Mouse (Mus musculus) MEL (cell line): ENCODE measurements at regions not wholly inside any gene's neighbourhood (a gene's known extent, or its start where the extent isn't known, plus 50 kb on each side); places are given as distances from the start of the nearest gene placed in this dataset.

Experiments
- DNase-seq: peaks from one replicate; pipeline ENCODE4 v3.0.0; 2011; ENCODE audit warnings: low read depth, low spot score
- H3K27ac ChIP-seq: 2 replicates; pipeline ENCODE4 v1.5.1; 2012; ENCODE audit warnings: low read depth, mild to moderate bottlenecking, control low read depth, low read length, moderate library complexity; ENCODE audit not compliant: control insufficient read depth
- H3K27me3 ChIP-seq, 2 experiments: fragments of 150-350 bp in 1 of 2; sonication (generic) in 1 of 2; 2 replicates each; pipeline ENCODE4 v1.6.1; 2012; ENCODE audit warnings: low read length in 2 of 2, mild to moderate bottlenecking in 2 of 2, improper control_type of control experiment in 1 of 2, moderate library complexity in 1 of 2; ENCODE audit not compliant: insufficient read depth in 2 of 2, control insufficient read depth in 1 of 2
- H3K36me3 ChIP-seq, 2 experiments: 2 replicates each; pipeline ENCODE4 v1.6.1; 2012 to 2014; ENCODE audit warnings: low read length in 2 of 2, improper control_type of control experiment in 1 of 2, inconsistent platforms in 1 of 2, mild to moderate bottlenecking in 1 of 2; ENCODE audit not compliant: insufficient read depth in 2 of 2, control insufficient read depth in 1 of 2
- H3K4me1 ChIP-seq, 2 experiments: fragments of 150-350 bp in 1 of 2; sonication (generic) in 1 of 2; 2 replicates each; pipeline ENCODE4 v1.6.1; 2012; ENCODE audit warnings: low read length in 2 of 2, improper control_type of control experiment in 1 of 2, mild to moderate bottlenecking in 1 of 2; ENCODE audit not compliant: insufficient read depth in 2 of 2, control insufficient read depth in 1 of 2
- H3K4me3 ChIP-seq, 2 experiments: fragments of 150-350 bp in 1 of 2; sonication (generic) in 1 of 2; 2 replicates each; pipeline ENCODE4 v1.5.1; 2012; ENCODE audit warnings: low read depth in 2 of 2, low read length in 2 of 2, mild to moderate bottlenecking in 2 of 2, moderate library complexity in 2 of 2, control low read depth in 1 of 2, improper control_type of control experiment in 1 of 2; ENCODE audit not compliant: control insufficient read depth in 1 of 2, insufficient read depth in 1 of 2
- H3K79me2 ChIP-seq: 2 replicates; pipeline ENCODE4 v1.6.1; 2012; ENCODE audit warnings: mild to moderate bottlenecking, low read length, moderate library complexity; ENCODE audit not compliant: control insufficient read depth, poor library complexity, insufficient read depth
- H3K9ac ChIP-seq: 2 replicates; pipeline ENCODE4 v1.6.1; 2012; ENCODE audit warnings: low read depth, mild to moderate bottlenecking, control low read depth, low read length, moderate library complexity; ENCODE audit not compliant: control insufficient read depth, poor library complexity, severe bottlenecking
- H3K9me3 ChIP-seq: fragments of 150-350 bp; sonication (generic); replicated peaks from 2 replicates; pipeline ENCODE4 v1.6.1; 2012; ENCODE audit warnings: mild to moderate bottlenecking, low read length, improper control_type of control experiment, moderate library complexity; ENCODE audit not compliant: insufficient read depth
- BHLHE40 ChIP-seq: IDR thresholded peaks from 2 replicates; pipeline ENCODE4 v1.6.1; 2012; ENCODE audit warnings: low read depth, mild to moderate bottlenecking, inconsistent platforms, low read length, improper control_type of control experiment, borderline replicate concordance
- CHD1 ChIP-seq: IDR thresholded peaks from 2 replicates; pipeline ENCODE4 v1.6.1; 2012; ENCODE audit warnings: low read depth, mild to moderate bottlenecking, inconsistent platforms, low read length, improper control_type of control experiment
- CHD2 ChIP-seq: IDR thresholded peaks from 2 replicates; pipeline ENCODE4 v1.6.1; 2011; ENCODE audit warnings: low read length, improper control_type of control experiment
- CTCF ChIP-seq, 3 experiments: IDR thresholded peaks in 2 of 3; conservative IDR thresholded peaks in 1 of 3; 2 replicates each; pipeline ENCODE4 v1.5.1; 2011 to 2012; ENCODE audit warnings: low read length in 3 of 3, low read depth in 2 of 3, mild to moderate bottlenecking in 2 of 3, improper control_type of control experiment in 1 of 3, inconsistent platforms in 1 of 3, mixed read lengths in 1 of 3, moderate library complexity in 1 of 3; ENCODE audit not compliant: control insufficient read depth in 1 of 3, insufficient read depth in 1 of 3, poor library complexity in 1 of 3, severe bottlenecking in 1 of 3
- E2F4 ChIP-seq: IDR thresholded peaks from 2 replicates; pipeline ENCODE4 v1.6.1; 2011; ENCODE audit warnings: low read depth, low read length, improper control_type of control experiment, borderline replicate concordance
- EP300 ChIP-seq, 2 experiments: IDR thresholded peaks; 2 replicates each; pipeline ENCODE4 v1.6.1; 2011; ENCODE audit warnings: improper control_type of control experiment in 2 of 2, low read length in 2 of 2, low read depth in 1 of 2, mild to moderate bottlenecking in 1 of 2
- ETS1 ChIP-seq: IDR thresholded peaks from 2 replicates; pipeline ENCODE4 v1.6.1; 2012; ENCODE audit warnings: low read depth, mild to moderate bottlenecking, inconsistent platforms, low read length, improper control_type of control experiment, moderate library complexity
- HCFC1 ChIP-seq: IDR thresholded peaks from 2 replicates; pipeline ENCODE4 v1.6.1; 2012; ENCODE audit warnings: low read depth, mild to moderate bottlenecking, inconsistent platforms, low read length, improper control_type of control experiment, moderate library complexity
- KAT2A ChIP-seq: conservative IDR thresholded peaks from 2 replicates; pipeline ENCODE4 v1.6.1; 2012; ENCODE audit warnings: low read depth, low read length, improper control_type of control experiment, inconsistent platforms
- MAFK ChIP-seq: IDR thresholded peaks from 2 replicates; pipeline ENCODE4 v1.6.1; 2011; ENCODE audit warnings: low read depth, mild to moderate bottlenecking, low read length, improper control_type of control experiment, borderline replicate concordance
- MAX ChIP-seq: IDR thresholded peaks from 2 replicates; pipeline ENCODE4 v1.6.1; 2011; ENCODE audit warnings: low read length, improper control_type of control experiment
- MAZ ChIP-seq: IDR thresholded peaks from 2 replicates; pipeline ENCODE4 v1.6.1; 2012; ENCODE audit warnings: low read depth, mild to moderate bottlenecking, inconsistent platforms, low read length, improper control_type of control experiment
- MEF2A ChIP-seq: IDR thresholded peaks from 2 replicates; pipeline ENCODE4 v1.6.1; 2014; ENCODE audit warnings: low read depth, mild to moderate bottlenecking, inconsistent platforms, low read length, improper control_type of control experiment; ENCODE audit not compliant: poor library complexity, insufficient replicate concordance, severe bottlenecking; ENCODE audit errors: extremely low read depth
- MYC ChIP-seq: IDR thresholded peaks from 2 replicates; pipeline ENCODE4 v1.6.1; 2011; ENCODE audit warnings: low read depth, mild to moderate bottlenecking, low read length, improper control_type of control experiment, moderate library complexity
- NRF1 ChIP-seq: IDR thresholded peaks from 2 replicates; pipeline ENCODE4 v1.6.1; 2014; ENCODE audit warnings: low read depth, mild to moderate bottlenecking, inconsistent platforms, low read length, improper control_type of control experiment, moderate library complexity; ENCODE audit not compliant: poor library complexity, insufficient read depth, severe bottlenecking
- POLR2A ChIP-seq, 2 experiments: IDR thresholded peaks; 2 replicates each; pipeline ENCODE4 v1.6.1; 2011 to 2012; ENCODE audit warnings: low read length in 2 of 2, mild to moderate bottlenecking in 2 of 2, control low read depth in 1 of 2, improper control_type of control experiment in 1 of 2, low read depth in 1 of 2, moderate library complexity in 1 of 2; ENCODE audit not compliant: control insufficient read depth in 1 of 2, insufficient read depth in 1 of 2, poor library complexity in 1 of 2
- RAD21 ChIP-seq: IDR thresholded peaks from 2 replicates; pipeline ENCODE4 v1.6.1; 2011; ENCODE audit warnings: mild to moderate bottlenecking, low read depth, low read length, improper control_type of control experiment
- SIN3A ChIP-seq: IDR thresholded peaks from 2 replicates; pipeline ENCODE4 v1.6.1; 2012; ENCODE audit warnings: low read length, improper control_type of control experiment, inconsistent platforms
- SMC3 ChIP-seq: IDR thresholded peaks from 2 replicates; pipeline ENCODE4 v1.6.1; 2011; ENCODE audit warnings: low read depth, low read length, improper control_type of control experiment
- TCF12 ChIP-seq: IDR thresholded peaks from 2 replicates; pipeline ENCODE4 v1.6.1; 2014; ENCODE audit warnings: low read depth, mild to moderate bottlenecking, inconsistent platforms, low read length, improper control_type of control experiment, moderate library complexity
- USF1 ChIP-seq: IDR thresholded peaks from 2 replicates; pipeline ENCODE4 v1.6.1; 2014; ENCODE audit warnings: low read depth, mild to moderate bottlenecking, inconsistent platforms, low read length, improper control_type of control experiment, moderate library complexity
- ZC3H11A ChIP-seq: IDR thresholded peaks from 2 replicates; pipeline ENCODE4 v1.6.1; 2012; ENCODE audit warnings: low read depth, mild to moderate bottlenecking, inconsistent platforms, low read length, improper control_type of control experiment
- ZKSCAN1 ChIP-seq: IDR thresholded peaks from 2 replicates; pipeline ENCODE4 v1.6.1; 2012; ENCODE audit warnings: low read depth, mild to moderate bottlenecking, inconsistent platforms, low read length, improper control_type of control experiment, moderate library complexity

DNA sequence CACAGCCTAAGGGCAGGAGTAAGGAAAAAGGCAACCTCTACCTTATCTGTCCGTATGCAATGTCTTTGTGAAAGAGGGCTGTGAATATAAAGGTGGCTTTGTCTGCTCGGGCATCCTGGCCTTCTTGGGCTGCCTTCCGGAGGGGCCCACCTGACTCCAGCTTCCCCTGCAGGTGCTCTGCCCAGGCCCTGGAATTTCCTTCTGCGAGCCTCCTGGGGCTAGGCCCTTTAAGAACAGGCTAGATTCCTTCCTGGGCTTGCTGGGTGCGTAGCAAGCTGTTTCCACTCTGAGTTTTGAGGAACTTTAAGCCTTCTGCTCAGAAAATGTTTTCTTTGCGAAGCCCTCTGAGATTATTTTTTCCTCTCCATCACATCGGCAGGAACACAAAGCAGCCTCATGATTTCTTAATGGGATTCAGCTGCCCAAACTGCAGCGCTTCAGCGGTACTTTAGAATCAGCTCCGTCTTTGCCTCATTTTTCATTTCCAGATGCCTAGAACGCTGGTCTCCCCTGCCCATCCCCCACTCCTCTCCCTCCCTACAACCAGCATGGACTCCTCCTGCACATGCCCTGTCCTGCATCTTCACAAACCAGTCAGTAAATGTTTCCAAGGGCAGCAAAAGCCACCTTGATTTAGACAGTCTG is 72.9 kb upstream of the Frmd6 start:
- DNase-seq: no peak
- Histone ChIP-seq H3K4me3 (no peak overlapping the region), H3K9ac (no peak overlapping the region), H3K36me3 (no peaks in the 10 kb centered on the region), H3K27me3 (no peaks in the 10 kb centered on the region), H3K79me2 (no peaks in the 10 kb centered on the region), H3K4me1 (no peaks in the 10 kb centered on the region), H3K27ac (no peak overlapping the region), H3K9me3 (no peaks in the 10 kb centered on the region)
- no peak for TF ChIP-seq CTCF (IDR thresholded peaks at IDR 0.05 in 2 of 3, conservative IDR thresholded peaks at IDR 0.05 in 1 of 3; ENCODE audit: control insufficient read depth in 1 of 3, insufficient read depth in 1 of 3, low read depth in 2 of 3, low read length in 3 of 3, poor library complexity in 1 of 3, severe bottlenecking in 1 of 3)
- TF ChIP-seq MAFK: no peak
- no peak for TF ChIP-seq MEF2A
- TF ChIP-seq ZKSCAN1: no peak
- TF ChIP-seq BHLHE40: no peak
- no peak for TF ChIP-seq KAT2A
- TF ChIP-seq EP300 (IDR thresholded peaks at IDR 0.05; ENCODE audit: low read depth in 1 of 2, low read length in 2 of 2): no peak
- no peak for TF ChIP-seq CHD1
- no peak for TF ChIP-seq MAZ
- no peak for TF ChIP-seq TCF12
- TF ChIP-seq ETS1: no peak
- TF ChIP-seq ZC3H11A: no peak
- no peak for TF ChIP-seq CHD2
- TF ChIP-seq USF1: no peak
- no peak for TF ChIP-seq HCFC1

DNA sequence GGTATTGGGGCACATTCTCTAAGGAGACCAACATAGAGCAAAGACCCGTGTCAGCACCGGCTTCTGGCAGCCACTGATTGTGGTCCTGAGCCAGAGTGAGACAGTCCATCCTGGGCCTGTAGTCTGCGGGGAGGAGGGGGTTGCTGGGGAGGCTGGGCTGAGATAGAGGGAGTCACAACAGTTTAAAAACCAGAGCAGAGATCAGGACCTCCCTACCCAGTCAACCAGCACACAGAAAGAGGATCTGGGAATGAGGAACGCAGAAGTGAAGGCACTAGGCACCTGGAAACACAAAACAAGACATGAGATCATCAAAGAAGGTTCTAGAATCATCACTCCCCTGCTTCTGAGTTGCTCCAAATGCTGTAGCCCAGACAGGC is 72.4 kb upstream of the Frmd6 start:
- H3K9ac ChIP-seq: no peak overlapping the region
- H3K27me3 ChIP-seq: no peaks in the 10 kb centered on the region
- no peaks in the 10 kb centered on the region for H3K4me1 ChIP-seq
- no peaks in the 10 kb centered on the region for H3K36me3 ChIP-seq
- DNase-seq: no peak
- no peaks in the 10 kb centered on the region for H3K79me2 ChIP-seq
- no peak for TF ChIP-seq SIN3A
- no peak for TF ChIP-seq MEF2A
- no peak for TF ChIP-seq MYC
- no peak for TF ChIP-seq RAD21
- TF ChIP-seq NRF1: no peak
- TF ChIP-seq MAX: no peak
- TF ChIP-seq POLR2A (IDR thresholded peaks at IDR 0.05; ENCODE audit: control insufficient read depth in 1 of 2, insufficient read depth in 1 of 2, low read depth in 1 of 2, low read length in 2 of 2, poor library complexity in 1 of 2): no peak
- TF ChIP-seq HCFC1: no peak
- TF ChIP-seq CHD2: no peak
- TF ChIP-seq E2F4: no peak
- no peak for TF ChIP-seq ZKSCAN1
- no peak for TF ChIP-seq SMC3
- TF ChIP-seq EP300 (IDR thresholded peaks at IDR 0.05; ENCODE audit: low read depth in 1 of 2, low read length in 2 of 2): no peak
- H3K27ac ChIP-seq: no peak overlapping the region
- no peak overlapping the region for H3K4me3 ChIP-seq
- no peaks in the 10 kb centered on the region for H3K9me3 ChIP-seq
